Mouse (Mus musculus) liver, embryonic 14.5 days (tissue): ENCODE data around the gene Tmem82. TPM values are rescaled to one million over a fixed set of nuclear protein-coding genes. Genes with fewer than 3 reads are reported as not detected.

Experiments
- ATAC-seq: fragments of 200-750 bp; cut with Nextera tagmentation; 2 replicates; pipeline ENCODE4 v1.8.0; 2017; ENCODE audit warnings: moderate number of reproducible peaks, mild to moderate bottlenecking, moderate library complexity; ENCODE audit not compliant: insufficient read depth
- DNase-seq, 3 experiments: peaks; one replicate each; pipeline ENCODE4 v3.0.0-alpha.2; 2012 to 2013; ENCODE audit warnings: low read depth in 3 of 3, low spot score in 3 of 3
- H3K27ac ChIP-seq: fragments of 300-500 bp; sonication (generic); 2 replicates; pipeline ENCODE4 v1.5.1; 2014; ENCODE audit warnings: moderate library complexity, mild to moderate bottlenecking, control low read depth, inconsistent platforms
- H3K27me3 ChIP-seq: fragments of 300-500 bp; sonication (generic); 2 replicates; pipeline ENCODE4 v1.6.1; 2014; ENCODE audit warnings: mild to moderate bottlenecking, low read length, moderate library complexity; ENCODE audit not compliant: control insufficient read depth, insufficient read depth
- H3K36me3 ChIP-seq: fragments of 300-500 bp; sonication (generic); replicated peaks from 2 replicates; pipeline ENCODE4 v1.6.1; 2014; ENCODE audit warnings: low read depth; ENCODE audit not compliant: control insufficient read depth, insufficient read depth
- H3K4me1 ChIP-seq, 2 experiments: fragments of 200-500 bp in 1 of 2; fragments of 300-500 bp in 1 of 2; sonication (generic) in 1 of 2; replicated peaks; 2 replicates each; pipeline ENCODE4 v1.6.1; 2012 to 2014; ENCODE audit warnings: antibody characterized with exemption in 1 of 2, inconsistent platforms in 1 of 2, low read length in 1 of 2; ENCODE audit not compliant: control insufficient read depth in 2 of 2, insufficient read depth in 2 of 2
- H3K4me2 ChIP-seq: fragments of 300-500 bp; sonication (generic); 2 replicates; pipeline ENCODE4 v1.6.1; 2014; ENCODE audit warnings: low read depth, mild to moderate bottlenecking, control low read depth, moderate library complexity
- H3K4me3 ChIP-seq, 2 experiments: fragments of 200-500 bp in 1 of 2; fragments of 300-500 bp in 1 of 2; sonication (generic) in 1 of 2; 2 replicates each; pipeline ENCODE4 v1.5.1; 2012 to 2014; ENCODE audit warnings: low read depth in 2 of 2, low read length in 2 of 2, mild to moderate bottlenecking in 2 of 2, control low read depth in 1 of 2, inconsistent platforms in 1 of 2, moderate library complexity in 1 of 2; ENCODE audit not compliant: insufficient read depth in 1 of 2
- H3K9ac ChIP-seq: fragments of 300-500 bp; sonication (generic); replicated peaks from 2 replicates; pipeline ENCODE4 v1.6.1; 2014; ENCODE audit warnings: mild to moderate bottlenecking, control low read depth, moderate library complexity
- H3K9me3 ChIP-seq: fragments of 300-500 bp; sonication (generic); 2 replicates; pipeline ENCODE4 v1.6.1; 2016; ENCODE audit warnings: low read length, mixed read lengths; ENCODE audit not compliant: control insufficient read depth
- CTCF ChIP-seq: IDR thresholded peaks from 2 replicates; pipeline ENCODE4 v1.5.1; 2016; ENCODE audit warnings: antibody characterized with exemption, low read depth, control low read depth
- EP300 ChIP-seq: IDR thresholded peaks from 2 replicates; pipeline ENCODE4 v1.6.1; 2016; ENCODE audit warnings: antibody characterized with exemption, low read depth
- WGBS: fragments of 180-500 bp; shearing (Covaris S2); extraction: QIAGEN DNeasy Blood & Tissue Kit; methylation state at CpG from one replicate; pipeline ENCODE4 v1.1.7; 2014; ENCODE audit not compliant: insufficient replicate concordance; 5-methylcytosine and 5-hydroxymethylcytosine counted together
- polyA plus RNA-seq, 2 experiments: library from polyadenylated mRNA; depleted of rRNA in 1 of 2; stranded (reverse) in 1 of 2; unstranded in 1 of 2; fragments of >200 nt; fragmentation: Nextera tagmentation in 1 of 2; extraction: Ambion mirVana in 1 of 2; gene quantifications; 2 replicates each; pipeline versions ENCODE4 v1.2.1 to v1.2.3; 2012 to 2014

Gene Tmem82
- polyA plus RNA-seq, 2 experiments = 2.1 to 2.2 TPM

- Histone ChIP-seq H3K27ac (no peak overlapping the region), H3K9me3 (no peaks in the 10 kb centered on the region), H3K36me3 (no peaks in the 10 kb centered on the region), H3K4me3 (no peak overlapping the region), H3K4me1 (peaks cover 0 to 3% of the 10 kb centered on the region in 2 experiments; a peak in 2 of 4 replicates), H3K27me3 (no peaks in the 10 kb centered on the region), H3K4me2 (no peak overlapping the region), H3K9ac (no peak overlapping the region)
- 78% methylated on average over 4 of the region's 4 CpGs for WGBS
- DNase-seq (no peak), ATAC-seq (no peak)
- TF ChIP-seq CTCF (no peak), EP300 (no peak)
Observed at GRCm38 (mm10) chr4:141564209-141564608, 54.2 kb downstream of the Tmem82 start.

Other genes with a start within 250 kb of the Tmem82 start
- gene Clcnka, start 219.9 kb downstream of the Tmem82 start, polyA plus RNA-seq (2012; rRNA removed) = not detected in 2 replicates
- gene Clcnka, start 219.9 kb downstream of the Tmem82 start, polyA plus RNA-seq (2014; fragmentation: Nextera tagmentation; extraction: Ambion mirVana) = not detected in 2 replicates
- not detected in 2 replicates for gene Clcnkb, start 202.6 kb downstream of the Tmem82 start, polyA plus RNA-seq (2012; rRNA removed)
- gene Clcnkb, start 202.6 kb downstream of the Tmem82 start, polyA plus RNA-seq (2014; fragmentation: Nextera tagmentation; extraction: Ambion mirVana) = not detected in 2 replicates
- 0.06 and 0.11 TPM in 2 replicates for gene Hspb7, start 197.9 kb downstream of the Tmem82 start, polyA plus RNA-seq (2012; rRNA removed)
- not detected in 2 replicates for gene Hspb7, start 197.9 kb downstream of the Tmem82 start, polyA plus RNA-seq (2014; fragmentation: Nextera tagmentation; extraction: Ambion mirVana)
- not detected in 2 replicates for gene Srarp, start 182.5 kb downstream of the Tmem82 start, polyA plus RNA-seq (2012; rRNA removed)
- gene Srarp, start 182.5 kb downstream of the Tmem82 start, polyA plus RNA-seq (2014; fragmentation: Nextera tagmentation; extraction: Ambion mirVana) = not detected in 2 replicates
- gene Zbtb17, start 174.0 kb downstream of the Tmem82 start, polyA plus RNA-seq (2012; rRNA removed) = 8.7 and 9.1 TPM in 2 replicates
- gene Zbtb17, start 174.0 kb downstream of the Tmem82 start, polyA plus RNA-seq (2014; fragmentation: Nextera tagmentation; extraction: Ambion mirVana) = 5.1 and 7.1 TPM in 2 replicates
- 2.5 and 4.0 TPM in 2 replicates for gene Spen, start 80.0 kb downstream of the Tmem82 start, polyA plus RNA-seq (2012; rRNA removed)
- gene Spen, start 80.0 kb downstream of the Tmem82 start, polyA plus RNA-seq (2014; fragmentation: Nextera tagmentation; extraction: Ambion mirVana) = 3.4 and 3.8 TPM in 2 replicates
- gene Fblim1, start 12.5 kb downstream of the Tmem82 start, polyA plus RNA-seq (2012; rRNA removed) = 1.1 and 2.0 TPM in 2 replicates
- gene Fblim1, start 12.5 kb downstream of the Tmem82 start, polyA plus RNA-seq (2014; fragmentation: Nextera tagmentation; extraction: Ambion mirVana) = 0.77 and 0.95 TPM in 2 replicates
- gene Slc25a34, start 5.2 kb upstream of the Tmem82 start, polyA plus RNA-seq (2012; rRNA removed) = 0.03 TPM in 2 replicates
- not detected in 2 replicates for gene Slc25a34, start 5.2 kb upstream of the Tmem82 start, polyA plus RNA-seq (2014; fragmentation: Nextera tagmentation; extraction: Ambion mirVana)
- gene Plekhm2, start 46.3 kb upstream of the Tmem82 start, polyA plus RNA-seq (2012; rRNA removed) = 4.2 and 4.5 TPM in 2 replicates
- gene Plekhm2, start 46.3 kb upstream of the Tmem82 start, polyA plus RNA-seq (2014; fragmentation: Nextera tagmentation; extraction: Ambion mirVana) = 0.33 and 0.49 TPM in 2 replicates
- 3.9 and 5.7 TPM in 2 replicates for gene Rsc1a1, start 67.0 kb upstream of the Tmem82 start, polyA plus RNA-seq (2012; rRNA removed)
- gene Rsc1a1, start 67.0 kb upstream of the Tmem82 start, polyA plus RNA-seq (2014; fragmentation: Nextera tagmentation; extraction: Ambion mirVana) = 0.97 and 2.1 TPM in 2 replicates
- gene Ddi2, start 104.8 kb upstream of the Tmem82 start, polyA plus RNA-seq (2012; rRNA removed) = 6.7 and 9.5 TPM in 2 replicates
- gene Ddi2, start 104.8 kb upstream of the Tmem82 start, polyA plus RNA-seq (2014; fragmentation: Nextera tagmentation; extraction: Ambion mirVana) = 9.2 and 11.4 TPM in 2 replicates
- gene Agmat, start 128.0 kb upstream of the Tmem82 start, polyA plus RNA-seq (2012; rRNA removed) = 11.2 and 14.4 TPM in 2 replicates
- 18.1 and 18.7 TPM in 2 replicates for gene Agmat, start 128.0 kb upstream of the Tmem82 start, polyA plus RNA-seq (2014; fragmentation: Nextera tagmentation; extraction: Ambion mirVana)
- gene Dnajc16, start 172.3 kb upstream of the Tmem82 start, polyA plus RNA-seq (2012; rRNA removed) = 2.4 and 2.8 TPM in 2 replicates
- 1.4 and 1.7 TPM in 2 replicates for gene Dnajc16, start 172.3 kb upstream of the Tmem82 start, polyA plus RNA-seq (2014; fragmentation: Nextera tagmentation; extraction: Ambion mirVana)
- gene Casp9, start 175.0 kb upstream of the Tmem82 start, polyA plus RNA-seq (2012; rRNA removed) = 7.5 and 7.6 TPM in 2 replicates
- gene Casp9, start 175.0 kb upstream of the Tmem82 start, polyA plus RNA-seq (2014; fragmentation: Nextera tagmentation; extraction: Ambion mirVana) = 5.8 and 6.5 TPM in 2 replicates
- not detected in 2 replicates for gene Cela2a, start 207.5 kb upstream of the Tmem82 start, polyA plus RNA-seq (2012; rRNA removed)
- gene Cela2a, start 207.5 kb upstream of the Tmem82 start, polyA plus RNA-seq (2014; fragmentation: Nextera tagmentation; extraction: Ambion mirVana) = not detected in 2 replicates
- not detected in 2 replicates for gene Ctrc, start 227.7 kb upstream of the Tmem82 start, polyA plus RNA-seq (2012; rRNA removed)
- gene Ctrc, start 227.7 kb upstream of the Tmem82 start, polyA plus RNA-seq (2014; fragmentation: Nextera tagmentation; extraction: Ambion mirVana) = not detected in 2 replicates